Mouse (Mus musculus) hindbrain, embryonic 14.5 days (tissue): ENCODE data around the gene Robo2. TPM values are rescaled to one million over a fixed set of nuclear protein-coding genes. Genes with fewer than 3 reads are reported as not detected.

Experiments
- ATAC-seq: fragments of 200-750 bp; cut with Nextera tagmentation; 2 replicates; pipeline ENCODE4 v1.8.0; 2017; ENCODE audit warnings: moderate number of reproducible peaks, mild to moderate bottlenecking, moderate TSS enrichment, moderate library complexity; ENCODE audit not compliant: low FRiP score
- DNase-seq: peaks from one replicate; pipeline ENCODE4 v3.0.0-alpha.2; 2015; ENCODE audit warnings: low spot score
- H3K27ac ChIP-seq: fragments of 300-500 bp; sonication (generic); 2 replicates; pipeline ENCODE4 v1.5.1; 2014; ENCODE audit warnings: mild to moderate bottlenecking, moderate library complexity
- H3K27me3 ChIP-seq: fragments of 300-500 bp; sonication (generic); 2 replicates; pipeline ENCODE4 v1.6.1; 2014; ENCODE audit warnings: mild to moderate bottlenecking, low read length, mixed read lengths; ENCODE audit not compliant: control insufficient read depth, insufficient read depth
- H3K36me3 ChIP-seq: fragments of 300-500 bp; sonication (generic); replicated peaks from 2 replicates; pipeline ENCODE4 v1.6.1; 2014; ENCODE audit not compliant: control insufficient read depth, insufficient read depth
- H3K4me1 ChIP-seq: fragments of 300-500 bp; sonication (generic); replicated peaks from 2 replicates; pipeline ENCODE4 v1.6.1; 2014; ENCODE audit warnings: antibody characterized with exemption, low read length, mixed read lengths; ENCODE audit not compliant: control insufficient read depth, insufficient read depth
- H3K4me2 ChIP-seq: fragments of 300-500 bp; sonication (generic); replicated peaks from 2 replicates; pipeline ENCODE4 v1.6.1; 2014; ENCODE audit warnings: mild to moderate bottlenecking, moderate library complexity
- H3K4me3 ChIP-seq: fragments of 300-500 bp; sonication (generic); replicated peaks from 2 replicates; pipeline ENCODE4 v1.5.1; 2014; ENCODE audit warnings: mild to moderate bottlenecking, low read length
- H3K9ac ChIP-seq: fragments of 300-500 bp; sonication (generic); 2 replicates; pipeline ENCODE4 v1.6.1; 2014
- H3K9me3 ChIP-seq: fragments of 300-500 bp; sonication (generic); 2 replicates; pipeline ENCODE4 v1.6.1; 2016; ENCODE audit warnings: low read length; ENCODE audit not compliant: control insufficient read depth
- WGBS: fragments of 180-500 bp; shearing (Covaris S2); extraction: QIAGEN DNeasy Blood & Tissue Kit; methylation state at CpG from one replicate; pipeline ENCODE4 v1.1.7; 2014; 5-methylcytosine and 5-hydroxymethylcytosine counted together
- polyA plus RNA-seq: library from polyadenylated mRNA; unstranded; fragments of >200 nt; fragmentation: Nextera tagmentation; extraction: Ambion mirVana; gene quantifications from 2 replicates; pipeline ENCODE4 v1.2.1, GENCODE M21; 2014

The Robo2 gene
- polyA plus RNA-seq, 1 experiment from 2014 or later = 121 TPM

DNA sequence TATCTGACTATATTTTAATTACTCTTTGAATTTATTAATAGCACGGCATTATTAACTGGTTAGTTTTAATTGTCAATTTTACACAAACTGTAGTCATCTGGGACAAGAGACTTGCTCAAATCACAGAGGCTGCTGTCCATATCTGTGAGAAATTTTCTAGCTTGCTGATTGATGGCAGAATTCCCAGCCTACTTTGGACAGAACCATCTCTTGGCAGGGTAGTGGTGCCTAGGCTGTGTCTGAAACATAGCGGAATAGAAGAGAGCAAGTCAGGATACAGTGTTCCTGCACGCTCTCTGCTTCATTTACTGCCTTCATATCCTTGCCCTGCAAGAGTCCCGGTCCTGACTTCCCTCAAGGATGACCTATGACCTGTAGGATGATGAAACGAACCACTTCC, 178.0 kb downstream of the Robo2 start:
- H3K9ac ChIP-seq = no peak overlapping the region
- no peaks in the 10 kb centered on the region for H3K27me3 ChIP-seq
- H3K4me1 ChIP-seq = 0 out of 2 replicates have a peak, but pooled peaks cover 7% of the 10 kb centered on the region
- no peaks in the 10 kb centered on the region for H3K36me3 ChIP-seq
- no peak overlapping the region for H3K4me2 ChIP-seq
- no peaks in the 10 kb centered on the region for H3K9me3 ChIP-seq
- no peak for ATAC-seq
- no peak overlapping the region for H3K4me3 ChIP-seq
- H3K27ac ChIP-seq = no peak overlapping the region
- 71% methylated on average over 5 of the region's 5 CpGs for WGBS
- DNase-seq = no peak

DNA sequence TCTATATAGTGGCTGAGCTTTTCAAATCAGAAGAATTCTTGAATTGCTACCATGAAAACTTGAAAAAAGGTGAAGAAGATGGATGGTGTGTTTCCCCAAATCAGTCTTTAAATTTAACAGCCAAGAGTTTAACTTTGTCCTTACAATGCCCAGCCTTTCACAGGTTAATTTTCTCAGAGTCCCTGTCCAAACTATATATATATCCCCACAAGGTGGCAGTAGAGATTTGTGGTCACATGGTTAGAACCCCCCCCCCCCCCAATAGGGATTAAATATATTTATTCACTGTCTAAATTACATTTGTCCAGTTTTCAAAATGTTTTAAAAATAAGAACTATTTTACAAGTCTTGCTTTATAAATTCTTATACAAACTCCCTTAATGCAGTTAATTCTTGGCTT, 184.3 kb downstream of the Robo2 start:
- ATAC-seq = no peak
- Histone ChIP-seq H3K27ac (no peak overlapping the region), H3K9me3 (no peaks in the 10 kb centered on the region; the same call in 1 of the 2 replicates), H3K4me3 (no peak overlapping the region), H3K36me3 (no peaks in the 10 kb centered on the region), H3K27me3 (no peaks in the 10 kb centered on the region), H3K4me2 (no peak overlapping the region), H3K4me1 (no peaks in the 10 kb centered on the region), H3K9ac (no peak overlapping the region)
- DNase-seq = no peak

GRCm38 (mm10) chr16:74225423-74226272, 186.0 kb downstream of the Robo2 start:
- 87% methylated on average over 7 of the region's 7 CpGs for WGBS

DNA sequence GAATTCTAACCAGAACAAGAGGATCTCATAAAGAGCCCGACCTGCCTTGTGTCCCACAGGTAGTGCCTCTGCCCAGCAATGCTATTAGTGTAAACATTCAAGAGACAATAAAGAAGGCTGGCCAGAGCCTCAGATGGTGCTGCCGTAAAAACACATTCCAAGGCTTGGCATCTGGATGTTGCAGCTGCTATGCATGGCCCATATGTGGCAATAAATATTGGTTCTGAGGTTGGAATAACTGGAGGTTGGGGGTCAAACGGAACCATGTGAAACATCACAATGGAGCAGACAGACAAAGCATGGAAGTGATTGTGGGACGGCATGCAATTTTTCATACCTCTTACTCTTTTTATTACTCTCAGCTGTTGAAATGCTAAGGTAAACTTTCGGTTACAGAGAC, 189.1 kb downstream of the Robo2 start:
- H3K4me2 ChIP-seq = no peak overlapping the region
- WGBS = 71% methylated on average over 5 of the region's 5 CpGs
- H3K27ac ChIP-seq = no peak overlapping the region
- no peaks in the 10 kb centered on the region for H3K4me1 ChIP-seq
- DNase-seq (no peak), ATAC-seq (no peak)
- H3K27me3 ChIP-seq = no peaks in the 10 kb centered on the region
- no peaks in the 10 kb centered on the region for H3K36me3 ChIP-seq
- H3K4me3 ChIP-seq = no peak overlapping the region
- H3K9me3 ChIP-seq = no peaks in the 10 kb centered on the region; the same call in 1 of the 2 replicates
- H3K9ac ChIP-seq = no peak overlapping the region

More at GRCm38 (mm10) chr16:74225423-74226272, 186.0 kb downstream of the Robo2 start:
- Histone ChIP-seq H3K36me3 (no peaks in the 10 kb centered on the region), H3K9me3 (no peaks in the 10 kb centered on the region; the same call in 1 of the 2 replicates), H3K4me2 (no peak overlapping the region), H3K9ac (no peak overlapping the region), H3K4me1 (no peaks in the 10 kb centered on the region), H3K27ac (no peak overlapping the region), H3K4me3 (no peak overlapping the region), H3K27me3 (no peaks in the 10 kb centered on the region)
- ATAC-seq = no peak
- DNase-seq = no peak

GRCm38 (mm10) chr16:74216879-74217415, 194.7 kb downstream of the Robo2 start:
- no peaks in the 10 kb centered on the region for H3K4me1 ChIP-seq
- H3K4me2 ChIP-seq = no peak overlapping the region
- WGBS = 35% methylated on average over 1 of the region's 1 CpGs
- H3K9ac ChIP-seq = no peak overlapping the region
- no peak overlapping the region for H3K4me3 ChIP-seq
- H3K36me3 ChIP-seq = no peaks in the 10 kb centered on the region
- H3K27me3 ChIP-seq = no peaks in the 10 kb centered on the region
- ATAC-seq = no peak
- H3K27ac ChIP-seq = no peak overlapping the region
- H3K9me3 ChIP-seq = no peaks in the 10 kb centered on the region
- no peak for DNase-seq

GRCm38 (mm10) chr16:74215791-74216190, 195.8 kb downstream of the Robo2 start:
- H3K4me2 ChIP-seq = no peak overlapping the region
- H3K27ac ChIP-seq = no peak overlapping the region
- no peaks in the 10 kb centered on the region for H3K36me3 ChIP-seq
- no peak overlapping the region for H3K4me3 ChIP-seq
- 93% methylated on average over 13 of the region's 13 CpGs for WGBS
- H3K4me1 ChIP-seq = no peaks in the 10 kb centered on the region
- no peak for DNase-seq
- ATAC-seq = no peak
- H3K9ac ChIP-seq = no peak overlapping the region
- H3K9me3 ChIP-seq = no peaks in the 10 kb centered on the region
- H3K27me3 ChIP-seq = no peaks in the 10 kb centered on the region

GRCm38 (mm10) chr16:74200705-74201104, 210.9 kb downstream of the Robo2 start:
- Histone ChIP-seq H3K4me3 (no peak overlapping the region), H3K4me1 (no peaks in the 10 kb centered on the region), H3K9ac (no peak overlapping the region), H3K4me2 (no peak overlapping the region), H3K27me3 (no peaks in the 10 kb centered on the region), H3K36me3 (no peaks in the 10 kb centered on the region), H3K9me3 (no peaks in the 10 kb centered on the region), H3K27ac (no peak overlapping the region)
- DNase-seq = no peak
- 70% methylated on average over 5 of the region's 5 CpGs for WGBS
- ATAC-seq = no peak

DNA sequence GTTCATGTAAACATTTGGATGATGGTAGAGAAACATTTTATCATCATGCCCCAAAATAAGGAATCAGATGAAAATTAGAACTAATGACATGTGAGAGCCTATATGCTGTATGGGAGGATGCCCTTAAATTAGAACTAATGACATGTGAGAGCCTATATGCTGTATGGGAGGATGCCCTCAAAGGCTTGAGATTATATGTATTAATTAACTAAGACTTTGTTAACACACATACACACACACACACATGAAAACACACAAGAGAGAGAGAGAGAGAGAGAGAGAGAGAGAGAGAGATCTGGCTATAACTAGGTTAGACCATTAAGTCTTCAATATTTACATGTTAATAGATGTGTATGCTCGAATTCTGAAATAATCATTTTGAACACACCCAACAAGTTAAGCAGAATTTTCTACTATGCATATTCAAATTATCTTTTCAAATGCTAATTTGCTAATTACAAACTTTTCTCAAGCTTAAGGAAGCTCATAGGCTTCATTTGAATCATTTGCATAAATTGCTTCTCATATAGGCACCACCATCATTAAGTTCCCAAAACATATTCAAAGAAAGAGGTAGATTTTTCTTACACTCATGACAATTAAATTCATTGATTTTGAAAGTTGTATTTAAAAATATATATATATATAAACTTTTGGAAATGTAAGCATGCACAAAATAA, 211.5 kb downstream of the Robo2 start:
- Histone ChIP-seq H3K4me2 (no peak overlapping the region), H3K4me3 (no peak overlapping the region), H3K4me1 (no peaks in the 10 kb centered on the region), H3K27ac (no peak overlapping the region), H3K27me3 (no peaks in the 10 kb centered on the region), H3K36me3 (no peaks in the 10 kb centered on the region), H3K9ac (no peak overlapping the region), H3K9me3 (no peaks in the 10 kb centered on the region)
- DNase-seq = no peak
- no peak for ATAC-seq
- 78% methylated on average over 1 of the region's 1 CpGs for WGBS

DNA sequence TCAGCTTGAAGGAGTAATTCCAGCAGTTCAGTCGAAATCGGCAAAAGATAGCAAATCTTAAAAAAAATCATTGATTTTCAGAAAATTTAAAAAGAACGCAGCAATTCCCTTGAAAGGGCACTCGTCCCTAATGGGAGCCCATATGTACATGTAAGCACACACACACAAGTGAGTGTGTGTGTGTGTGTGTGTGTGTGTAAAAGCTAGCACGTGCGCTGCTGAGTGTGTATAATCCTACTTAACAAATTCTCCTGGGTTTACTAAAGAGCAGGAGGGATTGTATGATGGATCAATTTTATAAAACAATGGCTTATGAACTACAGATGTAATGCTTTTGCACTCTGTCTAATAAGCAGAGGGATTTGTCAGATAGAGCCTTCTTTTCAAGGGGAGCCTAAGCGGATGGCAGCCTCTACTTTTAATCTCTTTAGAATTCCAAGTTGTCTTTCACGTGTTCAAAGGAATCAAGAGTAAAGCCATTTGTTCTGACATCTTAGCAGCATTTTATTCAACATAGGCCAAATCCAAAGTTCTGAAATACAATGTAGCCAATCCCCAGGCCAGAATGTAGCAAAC, 218.6 kb downstream of the Robo2 start:
- Histone ChIP-seq H3K4me3 (no peak overlapping the region), H3K4me1 (peaks cover 13% of the 10 kb centered on the region), H3K9me3 (no peaks in the 10 kb centered on the region), H3K4me2 (no peak overlapping the region), H3K9ac (no peak overlapping the region), H3K36me3 (no peaks in the 10 kb centered on the region), H3K27me3 (no peaks in the 10 kb centered on the region), H3K27ac (no peak overlapping the region)
- ATAC-seq (no peak), DNase-seq (no peak)
- WGBS = 64% methylated on average over 8 of the region's 8 CpGs
